Mouse (Mus musculus) lung, embryonic 16.5 days (tissue): ENCODE results near the gene Crybg1. TPM values are rescaled to one million over a fixed set of nuclear protein-coding genes. Genes with fewer than 3 reads are reported as not detected.
A peak's percentile ranks its signal among the peaks of the same experiment; 100 is the strongest.

Experiments used
- ATAC-seq: fragments of 200-750 bp; cut with Nextera tagmentation; 2 replicates; pipeline ENCODE4 v1.8.0; 2017; ENCODE audit warnings: low read depth, mild to moderate bottlenecking, moderate library complexity
- H3K27ac ChIP-seq: fragments of 300-500 bp; sonication (generic); 2 replicates; pipeline ENCODE4 v1.5.1; 2014; ENCODE audit warnings: mild to moderate bottlenecking, control low read depth, low read length
- H3K27me3 ChIP-seq: fragments of 300-500 bp; sonication (generic); 2 replicates; pipeline ENCODE4 v1.6.1; 2014; ENCODE audit warnings: low read depth, low read length, mixed read lengths; ENCODE audit not compliant: control insufficient read depth, insufficient read depth
- H3K36me3 ChIP-seq: fragments of 300-500 bp; sonication (generic); 2 replicates; pipeline ENCODE4 v1.6.1; 2014; ENCODE audit warnings: low read length; ENCODE audit not compliant: control insufficient read depth, insufficient read depth
- H3K4me1 ChIP-seq: fragments of 300-500 bp; sonication (generic); replicated peaks from 2 replicates; pipeline ENCODE4 v1.6.1; 2014; ENCODE audit warnings: low read length, mixed read lengths; ENCODE audit not compliant: control insufficient read depth, insufficient read depth
- H3K4me2 ChIP-seq: fragments of 300-500 bp; sonication (generic); 2 replicates; pipeline ENCODE4 v1.6.1; 2014; ENCODE audit warnings: low read depth, low read length, control low read depth
- H3K4me3 ChIP-seq: fragments of 300-500 bp; sonication (generic); 2 replicates; pipeline ENCODE4 v1.5.1; 2014; ENCODE audit warnings: mild to moderate bottlenecking, low read length, control low read depth
- H3K9ac ChIP-seq: fragments of 300-500 bp; sonication (generic); 2 replicates; pipeline ENCODE4 v1.6.1; 2014; ENCODE audit warnings: low read length, control low read depth
- H3K9me3 ChIP-seq: fragments of 300-500 bp; sonication (generic); 2 replicates; pipeline ENCODE4 v1.6.1; 2016; ENCODE audit warnings: low read length; ENCODE audit not compliant: control insufficient read depth
- WGBS: fragments of 180-500 bp; shearing (Covaris S2); extraction: QIAGEN DNeasy Blood & Tissue Kit; methylation state at CpG from one replicate; pipeline ENCODE4 v1.1.7; 2014; 5-methylcytosine and 5-hydroxymethylcytosine counted together
- polyA plus RNA-seq: library from polyadenylated mRNA; unstranded; fragments of >200 nt; fragmentation: Nextera tagmentation; extraction: Ambion mirVana; gene quantifications from 2 replicates; pipeline ENCODE4 v1.2.1, GENCODE M21; 2015

The Crybg1 gene
- 0.40 and 0.53 TPM in 2 replicates for polyA plus RNA-seq

- Histone ChIP-seq H3K27ac (no peak within 1 kb of the TSS), H3K9ac (peak within 1 kb of the TSS; percentile 31; the same call in 1 of the 2 replicates), H3K36me3 (no peaks in the 10 kb centered on the region), H3K27me3 (no peaks in the 10 kb centered on the region; the same call in 1 of the 2 replicates), H3K4me2 (peak within 1 kb of the TSS; percentile 69), H3K9me3 (no peaks in the 10 kb centered on the region), H3K4me1 (peaks cover 4% of the 10 kb centered on the region), H3K4me3 (peak within 1 kb of the TSS; percentile 45)
- WGBS: 4% methylated on average over 50 of the region's 53 CpGs
- peak; percentile 86 for ATAC-seq
Measured at GRCm38 (mm10) chr10:44148337-44149317, at the start of gene Crybg1. Crybg1 (minus strand) TSS chr10:44148853.

- H3K4me1 ChIP-seq: no peaks in the 10 kb centered on the region
Measured at GRCm38 (mm10) chr10:44177365-44177764, 28.7 kb upstream of the Crybg1 start.

GRCm38 (mm10) chr10:44176548-44176947 lies 27.9 kb upstream of the Crybg1 start:
- ATAC-seq: no peak
- H3K27ac ChIP-seq: no peak overlapping the region
- H3K27me3 ChIP-seq: no peaks in the 10 kb centered on the region
- H3K4me1 ChIP-seq: no peaks in the 10 kb centered on the region
- no peak overlapping the region for H3K9ac ChIP-seq
- no peak overlapping the region for H3K4me3 ChIP-seq
- no peaks in the 10 kb centered on the region for H3K36me3 ChIP-seq
- H3K9me3 ChIP-seq: no peaks in the 10 kb centered on the region
- no peak overlapping the region for H3K4me2 ChIP-seq

More at GRCm38 (mm10) chr10:44177365-44177764, 28.7 kb upstream of the Crybg1 start:
- Histone ChIP-seq H3K27ac (no peak overlapping the region), H3K4me3 (no peak overlapping the region), H3K27me3 (no peaks in the 10 kb centered on the region), H3K36me3 (no peaks in the 10 kb centered on the region), H3K9ac (no peak overlapping the region), H3K4me2 (no peak overlapping the region), H3K9me3 (no peaks in the 10 kb centered on the region)
- 0 out of 2 replicates have a peak, but pooled peaks have one; percentile 51 for ATAC-seq
- 0% methylated on average over 1 of the region's 1 CpGs for WGBS

- WGBS: 83% methylated on average over 5 of the region's 5 CpGs
- no peak for ATAC-seq
- Histone ChIP-seq H3K27ac (no peak overlapping the region), H3K36me3 (no peaks in the 10 kb centered on the region), H3K9ac (no peak overlapping the region), H3K4me3 (no peak overlapping the region), H3K4me2 (no peak overlapping the region), H3K4me1 (no peaks in the 10 kb centered on the region), H3K9me3 (no peaks in the 10 kb centered on the region), H3K27me3 (no peaks in the 10 kb centered on the region)
Measured at GRCm38 (mm10) chr10:44176120-44176519, 27.5 kb upstream of the Crybg1 start.

GRCm38 (mm10) chr10:44170145-44170544 lies 21.5 kb upstream of the Crybg1 start:
- no peak overlapping the region for H3K9ac ChIP-seq
- no peaks in the 10 kb centered on the region for H3K9me3 ChIP-seq
- H3K4me2 ChIP-seq: no peak overlapping the region
- H3K27ac ChIP-seq: no peak overlapping the region
- no peak for ATAC-seq
- no peaks in the 10 kb centered on the region for H3K4me1 ChIP-seq
- no peak overlapping the region for H3K4me3 ChIP-seq
- H3K27me3 ChIP-seq: no peaks in the 10 kb centered on the region
- WGBS: 80% methylated on average over 12 of the region's 12 CpGs
- no peaks in the 10 kb centered on the region for H3K36me3 ChIP-seq

GRCm38 (mm10) chr10:44167061-44167460 lies 18.4 kb upstream of the Crybg1 start:
- Histone ChIP-seq H3K4me1 (no peaks in the 10 kb centered on the region), H3K9me3 (no peaks in the 10 kb centered on the region), H3K27me3 (no peaks in the 10 kb centered on the region), H3K9ac (no peak overlapping the region), H3K4me3 (no peak overlapping the region), H3K27ac (no peak overlapping the region), H3K4me2 (no peak overlapping the region), H3K36me3 (no peaks in the 10 kb centered on the region)
- WGBS: 49% methylated on average over 5 of the region's 5 CpGs
- no peak for ATAC-seq

- Histone ChIP-seq H3K36me3 (no peaks in the 10 kb centered on the region), H3K27me3 (no peaks in the 10 kb centered on the region), H3K4me2 (no peak overlapping the region), H3K27ac (no peak overlapping the region), H3K4me1 (no peaks in the 10 kb centered on the region), H3K4me3 (no peak overlapping the region), H3K9me3 (no peaks in the 10 kb centered on the region), H3K9ac (no peak overlapping the region)
- 68% methylated on average over 8 of the region's 8 CpGs for WGBS
- no peak for ATAC-seq
Measured at GRCm38 (mm10) chr10:44164258-44164975, 15.8 kb upstream of the Crybg1 start.

- no peak overlapping the region for H3K4me2 ChIP-seq
- no peak overlapping the region for H3K27ac ChIP-seq
- H3K4me1 ChIP-seq: no peaks in the 10 kb centered on the region
- H3K9me3 ChIP-seq: no peaks in the 10 kb centered on the region
- H3K36me3 ChIP-seq: no peaks in the 10 kb centered on the region
- no peak for ATAC-seq
- H3K27me3 ChIP-seq: no peaks in the 10 kb centered on the region
- 82% methylated on average over 4 of the region's 4 CpGs for WGBS
- H3K9ac ChIP-seq: no peak overlapping the region
- H3K4me3 ChIP-seq: no peak overlapping the region
Measured at GRCm38 (mm10) chr10:44163028-44163427, 14.4 kb upstream of the Crybg1 start.

- 40% methylated on average over 4 of the region's 4 CpGs for WGBS
- H3K4me2 ChIP-seq: no peak overlapping the region
- ATAC-seq: no peak
- H3K9ac ChIP-seq: no peak overlapping the region
- H3K27me3 ChIP-seq: no peaks in the 10 kb centered on the region
- no peaks in the 10 kb centered on the region for H3K36me3 ChIP-seq
- no peaks in the 10 kb centered on the region for H3K9me3 ChIP-seq
- no peak overlapping the region for H3K27ac ChIP-seq
- H3K4me3 ChIP-seq: no peak overlapping the region
- no peaks in the 10 kb centered on the region for H3K4me1 ChIP-seq
Measured at GRCm38 (mm10) chr10:44160150-44160549, 11.5 kb upstream of the Crybg1 start.
